Mouse (Mus musculus): ENCODE results near the gene Efhd2. TPM values are rescaled to one million over a fixed set of nuclear protein-coding genes. Genes with fewer than 3 reads are reported as not detected.

Gene Efhd2
- total RNA-seq, 4 experiments from 2014 or later, result 257 to 276 (median 261) TPM

DNA sequence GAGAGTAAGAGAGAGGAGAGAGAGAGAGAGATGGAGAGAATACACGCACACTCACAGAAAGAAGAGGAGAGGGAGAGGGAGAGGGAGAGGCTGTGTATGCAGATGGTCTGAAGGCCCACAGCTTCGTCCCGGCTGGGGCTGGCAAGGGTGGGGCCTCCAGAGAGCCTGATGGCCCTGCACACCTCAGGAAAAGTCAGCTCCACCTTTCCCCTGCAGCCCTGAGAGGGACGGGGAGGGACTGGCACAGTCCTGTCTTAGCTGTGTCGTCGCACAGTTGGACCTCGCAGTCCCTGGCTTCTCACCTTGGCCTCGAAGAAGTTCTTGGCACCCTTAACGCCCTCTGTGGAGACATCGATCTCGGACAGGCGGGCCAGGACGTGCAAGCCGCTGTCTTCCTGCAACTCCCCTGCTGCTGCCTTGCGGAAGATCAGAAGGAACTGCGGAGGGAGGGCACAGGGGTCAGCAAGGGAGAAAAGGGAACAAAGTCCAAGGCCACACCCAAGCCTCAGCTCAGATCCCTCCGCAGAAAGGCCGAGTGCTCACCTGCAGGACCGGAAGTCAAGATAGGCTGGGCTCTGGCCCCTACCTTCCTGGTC, 14.4 kb downstream of the Efhd2 start:
- DNase-seq (ENCODE audit: low spot score in 2 of 2), result peak in 1 of 2 experiments; percentile 11

DNA sequence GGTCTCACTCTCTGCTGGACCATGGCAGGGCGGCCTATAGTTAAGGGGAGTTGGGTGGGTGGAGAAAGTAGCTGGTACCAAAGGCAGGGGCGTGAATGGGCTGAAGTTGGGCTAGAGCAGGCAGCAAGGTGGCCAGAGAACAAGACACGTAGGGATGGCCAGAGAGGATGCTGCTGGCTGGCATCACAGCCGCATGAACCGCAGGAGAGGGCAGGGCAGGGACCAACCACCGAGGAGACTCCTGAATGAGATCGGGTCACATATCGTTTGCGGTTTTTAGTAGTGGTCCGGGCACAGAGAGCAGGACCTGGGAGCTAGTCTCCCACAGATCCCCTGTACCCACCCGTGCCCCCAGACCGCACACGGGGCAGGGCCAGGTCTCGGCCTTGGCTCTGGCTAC, 15.4 kb downstream of the Efhd2 start:
- DNase-seq (ENCODE audit: low spot score in 2 of 2), result peak in 1 of 2 experiments; percentile 5

DNA sequence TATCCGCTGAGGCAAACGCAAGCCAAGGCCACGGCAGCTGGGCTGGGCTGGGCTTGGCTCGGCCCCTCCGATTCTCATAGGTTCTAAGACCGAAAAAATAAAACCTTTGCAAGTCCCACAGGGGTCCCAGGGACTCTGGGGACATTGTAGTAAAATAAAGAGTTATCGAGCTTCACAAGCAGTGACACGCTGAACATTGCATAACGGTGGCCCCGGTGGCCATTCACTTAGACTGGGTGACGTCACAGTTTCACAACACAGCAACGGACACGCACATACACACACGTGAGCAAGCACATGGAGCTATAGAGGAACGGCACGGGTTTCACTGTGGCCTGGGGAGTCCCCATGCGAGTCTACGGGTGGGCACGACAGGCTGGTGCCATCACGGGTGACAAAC, 16.2 kb downstream of the Efhd2 start:
- DNase-seq (ENCODE audit: low spot score in 2 of 2), result peak; percentile 25 to 38

DNA sequence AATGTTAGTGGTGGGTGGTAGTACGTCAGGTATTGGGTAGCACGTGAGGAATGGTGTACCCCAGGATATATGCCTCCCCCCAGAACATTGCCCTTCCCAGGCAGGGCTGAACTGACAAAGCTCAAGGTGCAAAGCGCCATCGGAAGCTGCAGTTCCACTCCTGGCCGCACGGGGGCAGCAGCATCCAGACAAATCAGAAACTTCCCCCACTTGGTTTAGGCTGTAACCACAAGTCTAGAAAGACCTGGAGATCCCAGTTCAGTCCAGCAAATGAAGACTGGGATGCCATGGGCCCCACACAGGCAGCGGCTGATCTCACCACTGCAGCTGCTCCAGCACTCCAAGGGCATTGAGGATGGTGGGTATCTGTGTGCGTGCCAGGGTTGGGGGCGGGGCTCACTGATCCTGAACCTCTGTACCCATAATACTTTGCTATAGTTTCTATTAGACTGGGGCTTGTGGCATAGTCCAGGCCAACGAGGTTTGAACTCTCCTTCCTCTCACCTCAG, 17.2 kb downstream of the Efhd2 start:
- peak; percentile 75 to 91 for DNase-seq (ENCODE audit: low spot score in 2 of 2)

DNA sequence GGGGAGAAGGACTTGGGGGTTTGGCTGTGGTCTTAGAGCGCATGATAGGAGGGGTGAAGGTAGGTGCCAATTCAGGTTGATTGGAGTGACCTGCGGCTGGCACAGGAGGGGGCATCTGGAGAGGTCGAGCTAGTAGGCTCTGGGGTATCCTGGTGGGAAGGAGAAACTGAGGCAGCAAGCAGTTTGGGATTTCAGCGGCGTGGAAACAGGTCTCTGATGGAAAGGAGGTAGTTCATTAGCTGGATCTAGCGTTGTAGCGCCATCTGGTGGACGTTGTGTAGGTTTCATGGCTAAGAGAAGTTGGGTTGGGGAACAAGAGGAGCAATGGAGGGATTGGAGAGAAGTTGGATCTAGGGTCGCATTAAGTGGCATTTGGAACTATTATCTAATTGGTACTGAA, 21.3 kb downstream of the Efhd2 start:
- DNase-seq (ENCODE audit: low spot score in 2 of 2), result no peak

DNA sequence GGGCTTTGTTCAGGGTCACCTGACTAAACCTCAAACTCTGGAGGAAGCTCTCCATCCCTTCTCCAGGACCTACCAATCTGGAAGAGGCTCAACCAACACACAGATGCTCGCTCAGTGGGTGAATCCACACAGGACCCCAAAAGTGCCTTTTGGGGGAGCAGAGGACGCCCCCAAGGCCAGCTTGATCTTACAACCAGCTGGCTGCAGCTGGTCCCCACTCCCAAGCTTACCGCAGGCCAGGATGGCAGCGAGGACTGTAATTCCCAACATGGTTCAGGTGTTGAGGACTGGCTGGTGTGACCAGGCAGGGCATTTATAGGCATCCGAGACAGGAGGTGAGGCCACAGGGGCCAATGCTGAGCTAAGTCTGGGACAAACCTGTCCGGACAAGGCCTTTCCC, 28.7 kb downstream of the Efhd2 start, which contains the start of gene Ctrc:
Gene Ctrc (minus strand): TSS at position 361 of the 400 bp plus-strand sequence.
- no peak for DNase-seq (ENCODE audit: low spot score in 2 of 2)

DNA sequence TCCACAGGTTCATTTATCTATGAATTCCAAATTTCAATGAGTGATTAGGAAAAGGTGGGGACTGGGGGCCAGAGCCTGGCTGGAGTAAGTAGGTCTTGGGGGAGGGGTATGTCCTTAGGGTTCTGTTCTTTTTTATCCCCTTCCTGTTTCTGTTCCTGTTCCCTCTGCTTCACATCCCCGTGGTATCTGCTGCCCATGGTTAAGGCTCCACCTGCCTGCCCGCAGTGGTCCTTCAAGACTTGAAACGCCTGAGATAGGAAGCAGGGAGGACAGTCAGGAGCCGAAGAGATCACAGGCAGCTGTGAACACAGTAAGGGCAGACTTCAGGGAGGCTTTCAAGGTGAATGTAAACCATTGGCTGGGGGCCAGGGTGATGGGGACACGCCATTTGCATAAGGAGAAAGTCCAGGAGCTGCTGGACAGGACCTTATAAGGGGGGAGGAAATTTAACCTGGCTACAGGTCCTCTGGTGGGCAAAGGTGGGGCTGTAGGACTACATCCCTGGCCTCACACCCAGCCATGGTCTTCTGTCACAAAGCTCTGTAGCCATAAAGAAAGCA, 40.1 kb downstream of the Efhd2 start:
- no peak for DNase-seq (ENCODE audit: low spot score in 2 of 2)

DNA sequence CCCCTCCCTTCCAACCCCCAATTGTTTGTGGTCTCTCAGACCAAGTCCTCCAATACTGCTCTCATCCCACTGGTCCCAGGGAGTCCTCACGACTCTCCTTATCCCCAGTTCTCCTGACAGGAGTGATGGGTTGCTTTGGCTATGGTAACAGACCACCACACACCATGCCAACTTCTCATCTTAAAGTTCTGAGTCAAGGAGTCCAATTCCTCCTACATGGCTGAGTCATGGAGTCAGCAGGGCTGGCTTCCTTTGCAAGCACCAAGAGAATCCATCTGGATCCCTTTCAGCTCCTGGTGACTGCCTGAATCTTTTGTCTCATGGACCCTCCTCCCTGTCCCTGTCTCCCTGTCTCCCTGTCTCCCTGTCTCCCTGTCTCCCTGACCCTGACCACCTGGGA, 40.8 kb downstream of the Efhd2 start:
- DNase-seq (ENCODE audit: low spot score in 2 of 2), result peak in 1 of 2 experiments; percentile 68

DNA sequence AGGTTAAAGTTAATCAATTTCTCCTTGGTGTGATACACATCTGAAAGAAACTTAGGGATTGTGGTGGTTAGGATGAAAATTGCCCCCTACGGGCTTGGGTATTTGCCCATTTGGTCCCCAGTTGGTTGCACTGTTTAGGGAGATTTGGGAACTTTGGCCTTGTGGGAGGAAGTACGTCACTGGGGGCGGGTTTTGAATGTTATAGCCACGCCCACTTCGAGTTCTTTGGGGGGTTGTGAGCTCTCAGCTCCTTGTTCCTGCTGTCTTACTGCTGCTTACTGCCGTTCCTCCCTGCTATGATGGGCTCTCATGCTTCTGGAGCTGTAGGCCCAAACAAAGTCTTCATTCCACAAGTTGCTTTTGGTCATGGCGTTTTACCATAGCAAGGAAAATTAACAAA, 43.4 kb downstream of the Efhd2 start:
- no peak for DNase-seq (ENCODE audit: low spot score in 2 of 2)

DNA sequence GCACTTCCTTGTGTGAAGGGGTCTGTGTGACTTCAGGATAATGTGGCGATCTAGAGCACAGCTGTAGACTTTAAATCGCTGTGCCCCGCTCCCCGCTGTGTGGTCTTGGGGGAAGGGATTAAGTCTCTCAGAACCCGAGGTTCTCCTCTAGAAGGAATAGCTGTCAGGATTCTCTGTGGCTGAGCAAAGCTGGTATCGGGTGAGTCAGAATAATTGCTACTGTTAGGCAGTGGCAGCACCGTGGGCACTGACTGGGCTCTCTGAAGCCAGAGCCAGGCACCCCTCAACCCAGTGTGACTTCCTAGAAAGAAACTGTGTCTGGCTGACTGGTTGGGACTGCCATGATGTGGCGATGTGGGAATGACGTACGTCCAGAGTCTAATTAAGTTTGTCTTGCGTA, 44.3 kb downstream of the Efhd2 start:
- no peak for DNase-seq (ENCODE audit: low spot score in 2 of 2)

DNA sequence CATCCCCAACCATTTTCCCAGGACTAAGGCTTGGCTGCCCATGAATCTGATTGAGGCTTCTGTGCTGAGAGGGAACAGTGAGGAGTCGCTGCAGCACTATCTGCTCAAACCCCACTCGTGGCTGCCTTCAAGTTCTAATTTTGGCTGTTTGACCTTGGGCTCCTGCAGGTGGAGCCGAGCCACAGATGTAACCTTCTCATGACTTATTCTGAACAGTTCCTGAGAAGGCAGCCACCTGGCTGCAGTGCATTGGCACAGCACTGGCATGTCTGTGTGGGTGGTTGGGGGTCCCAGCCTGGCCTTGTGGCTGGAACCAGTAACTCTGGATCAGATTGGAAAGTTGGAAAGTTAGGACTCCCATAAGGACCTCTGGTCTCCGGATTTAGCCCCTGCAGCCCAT, 46.5 kb downstream of the Efhd2 start:
- DNase-seq (ENCODE audit: low spot score in 2 of 2), result no peak

DNA sequence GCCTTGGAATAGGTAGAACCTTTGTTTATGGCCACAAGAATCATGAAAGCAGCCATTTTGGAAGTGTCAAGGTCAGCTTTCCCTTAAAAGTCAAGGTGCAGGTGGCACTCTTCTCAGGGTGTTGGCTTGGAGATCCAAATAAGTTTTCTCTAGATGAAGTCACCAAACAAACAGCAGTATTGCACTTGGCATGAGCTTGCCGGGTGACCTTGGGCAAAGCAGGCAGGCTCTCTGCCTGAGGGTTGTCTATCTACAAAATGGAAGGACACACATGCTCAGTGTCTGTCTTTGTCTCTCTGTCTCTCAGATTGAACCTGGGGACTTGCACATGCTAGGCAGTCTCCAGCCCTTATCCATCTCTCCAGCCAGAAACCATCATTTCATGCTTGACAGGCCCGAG, 47.3 kb downstream of the Efhd2 start:
- no peak for DNase-seq (ENCODE audit: low spot score in 2 of 2)

DNA sequence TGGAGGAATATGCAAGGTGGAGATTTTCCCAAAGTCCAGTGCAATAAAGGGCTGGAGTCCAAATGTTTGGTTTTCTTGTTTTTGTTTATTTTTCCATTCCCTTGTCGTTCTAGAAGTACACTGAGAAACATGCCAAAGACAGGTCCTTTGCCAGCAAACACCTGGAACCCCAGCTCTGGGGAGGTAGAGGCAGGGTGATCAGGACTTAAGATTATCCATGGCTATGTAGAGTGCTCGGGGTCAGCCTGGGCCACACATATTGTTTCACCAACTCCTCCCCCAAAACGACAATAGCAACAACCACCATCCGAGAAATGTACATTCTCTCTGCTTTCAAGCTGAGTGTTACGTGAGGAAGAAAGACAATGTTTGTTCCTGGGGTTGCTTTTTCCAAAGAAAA, 48.7 kb downstream of the Efhd2 start, which contains the start of gene Cela2a:
Gene Cela2a (minus strand): TSS at position 101 of the 400 bp plus-strand sequence.
- DNase-seq (ENCODE audit: low spot score in 2 of 2), result no peak

DNA sequence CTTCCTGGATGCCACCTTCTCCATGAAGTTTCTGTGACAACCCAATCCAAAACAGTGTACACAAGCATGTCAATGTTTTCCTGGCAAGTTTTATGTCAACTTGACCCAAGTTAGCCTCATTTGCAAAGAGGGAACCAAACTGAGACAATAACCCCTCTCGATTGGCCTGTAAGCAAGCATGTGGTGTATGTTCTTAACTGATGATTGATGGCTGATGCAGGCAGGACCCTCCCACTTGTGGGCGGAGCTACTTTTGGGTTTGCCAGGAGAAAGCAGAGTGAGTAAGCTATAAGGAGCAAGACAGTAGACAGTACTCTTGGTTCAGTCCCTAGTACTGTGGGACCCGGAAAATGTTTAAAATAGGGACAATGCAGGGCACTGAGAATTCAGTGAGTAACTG, 51.7 kb downstream of the Efhd2 start:
- DNase-seq (ENCODE audit: low spot score in 2 of 2), result no peak

DNA sequence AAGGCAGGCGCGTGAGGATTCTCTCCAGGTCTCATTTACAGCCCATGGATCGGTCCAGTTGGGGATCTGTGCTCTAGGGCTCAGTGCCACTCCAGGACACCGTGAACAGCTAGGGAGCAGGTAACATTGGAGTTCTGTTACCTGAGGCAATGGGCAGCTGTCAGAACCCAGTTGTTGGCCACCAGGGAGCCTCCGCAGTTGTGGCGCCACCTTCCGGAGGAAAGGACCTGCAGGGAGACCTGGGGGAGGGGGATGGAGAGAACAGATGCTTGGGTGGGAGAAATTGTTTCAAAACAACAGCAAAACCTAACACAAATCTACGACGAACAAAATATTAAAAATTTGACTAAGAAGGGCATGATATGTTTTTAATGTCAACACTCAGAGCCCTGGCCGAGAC, 52.6 kb downstream of the Efhd2 start:
- DNase-seq (ENCODE audit: low spot score in 2 of 2), result no peak

DNA sequence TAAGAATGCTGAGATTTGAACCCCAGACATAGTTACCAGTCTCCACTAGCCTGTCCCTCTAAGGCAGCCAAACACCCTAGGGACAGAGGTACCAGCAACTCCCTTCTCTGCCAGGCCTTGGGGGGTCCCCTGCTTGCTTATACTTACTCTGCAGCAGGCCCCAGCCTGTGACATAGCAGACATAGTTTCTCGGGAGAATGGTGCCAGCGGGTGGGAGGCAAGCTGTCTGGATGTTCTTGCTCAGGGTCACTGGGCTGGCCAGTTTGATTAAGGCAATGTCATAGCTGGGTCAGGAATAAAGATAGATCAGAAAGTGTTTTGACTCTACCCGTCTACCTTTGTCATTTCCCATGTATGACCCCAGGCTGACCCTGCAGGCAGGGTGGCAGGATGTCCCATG, 53.5 kb downstream of the Efhd2 start:
- DNase-seq (ENCODE audit: low spot score in 2 of 2), result no peak

DNA sequence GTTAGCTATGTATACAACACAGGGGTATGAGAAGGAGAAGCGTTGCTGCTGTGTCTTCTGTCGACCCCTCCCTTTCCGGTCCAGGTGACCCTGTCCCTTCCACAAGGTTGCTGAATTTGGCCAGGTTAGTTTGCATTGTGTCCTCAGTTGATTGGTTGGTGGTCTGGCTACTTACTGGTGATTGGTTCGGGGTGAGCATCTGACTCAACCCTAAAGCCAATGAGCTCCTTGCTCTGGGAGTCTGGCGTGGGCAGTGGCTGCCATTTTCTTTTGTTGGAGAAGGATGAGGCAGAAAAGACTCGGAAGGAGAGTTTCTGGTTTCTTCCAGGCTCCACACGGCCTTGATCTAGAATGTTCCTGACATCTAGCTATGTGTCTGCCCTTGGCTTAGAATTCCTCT, 55.4 kb downstream of the Efhd2 start:
- no peak for DNase-seq (ENCODE audit: low spot score in 2 of 2)

DNA sequence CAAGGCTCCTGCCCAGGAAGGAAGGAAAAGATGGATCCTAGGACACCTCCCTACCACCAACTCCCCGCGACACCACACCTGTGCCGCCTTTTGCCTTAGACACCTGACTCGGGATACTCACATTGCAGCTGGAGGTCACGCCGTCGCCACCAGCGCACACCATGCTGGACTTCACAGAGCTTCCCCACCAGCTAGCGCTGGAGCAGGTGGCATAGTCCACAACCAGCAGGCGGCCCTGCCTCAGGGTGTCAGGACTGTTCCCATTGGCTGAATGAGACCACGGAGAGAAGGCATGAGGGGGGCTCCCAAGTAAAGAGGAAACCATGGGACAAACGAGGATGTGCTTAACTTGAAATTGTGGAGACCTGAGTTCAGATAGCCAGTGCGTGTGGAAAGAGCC, 55.9 kb downstream of the Efhd2 start:
- DNase-seq (ENCODE audit: low spot score in 2 of 2), result no peak

DNA sequence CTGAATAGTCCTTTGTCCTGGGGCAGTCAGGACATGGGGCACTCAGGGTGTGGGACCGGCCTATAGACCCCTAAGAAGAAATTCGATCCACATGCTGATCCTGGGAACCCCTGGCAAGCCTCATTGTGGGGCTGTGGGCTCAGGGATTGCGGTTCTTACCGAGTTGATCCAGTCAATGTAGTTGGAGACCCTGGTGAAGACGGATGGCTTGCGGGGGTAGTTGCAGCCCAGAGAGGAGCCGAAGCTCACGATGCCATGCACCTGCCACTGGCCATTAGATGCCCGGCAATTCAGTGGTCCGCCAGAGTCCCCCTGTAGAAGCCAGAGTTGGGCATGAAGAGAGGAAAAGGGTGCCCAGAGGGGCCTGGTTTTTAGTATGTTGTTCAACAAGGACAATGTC, 57.0 kb downstream of the Efhd2 start:
- no peak for DNase-seq (ENCODE audit: low spot score in 2 of 2)

DNA sequence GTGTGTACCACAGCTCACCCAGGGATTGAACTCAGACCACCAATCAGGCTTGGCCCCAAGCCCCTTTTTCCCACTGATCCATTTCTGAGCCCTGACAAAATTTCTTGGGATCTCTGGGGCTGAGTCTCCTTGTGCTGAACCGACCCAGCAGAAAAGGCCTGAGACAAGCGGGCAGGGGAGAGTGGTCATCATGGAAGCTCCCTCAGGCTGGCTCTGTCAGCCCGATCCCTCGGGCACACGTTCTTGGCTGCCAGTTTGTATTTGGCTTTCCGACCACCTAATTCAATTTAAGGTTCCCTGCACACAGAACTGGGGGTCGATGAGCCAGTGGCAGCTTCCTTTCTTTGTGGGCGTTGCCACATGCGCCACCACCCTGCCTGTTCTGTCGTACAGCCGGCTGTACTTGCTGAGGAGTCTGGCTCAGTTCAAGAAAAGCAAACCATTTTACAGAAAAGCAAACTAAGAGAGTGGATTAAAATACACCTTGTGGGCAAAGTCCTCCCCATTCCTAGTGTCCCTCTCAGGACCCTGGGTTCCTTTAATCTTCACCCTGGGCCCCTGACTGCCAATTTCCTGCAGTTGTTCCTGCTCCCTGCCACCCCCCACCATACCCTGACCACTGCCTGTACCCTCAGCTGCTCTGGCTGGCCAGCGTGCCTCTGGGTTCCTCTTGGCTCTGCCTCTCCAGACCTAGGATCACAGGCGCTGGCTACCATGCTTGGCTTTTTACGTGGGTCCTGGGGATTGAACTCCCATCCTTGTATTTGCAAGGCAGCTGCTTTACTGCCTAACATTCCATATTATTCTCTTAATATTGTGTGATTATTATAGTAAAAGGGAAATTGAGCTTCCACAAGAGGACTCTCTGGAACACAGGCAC, 57.7 kb downstream of the Efhd2 start:
- no peak for DNase-seq (ENCODE audit: low spot score in 2 of 2)

DNA sequence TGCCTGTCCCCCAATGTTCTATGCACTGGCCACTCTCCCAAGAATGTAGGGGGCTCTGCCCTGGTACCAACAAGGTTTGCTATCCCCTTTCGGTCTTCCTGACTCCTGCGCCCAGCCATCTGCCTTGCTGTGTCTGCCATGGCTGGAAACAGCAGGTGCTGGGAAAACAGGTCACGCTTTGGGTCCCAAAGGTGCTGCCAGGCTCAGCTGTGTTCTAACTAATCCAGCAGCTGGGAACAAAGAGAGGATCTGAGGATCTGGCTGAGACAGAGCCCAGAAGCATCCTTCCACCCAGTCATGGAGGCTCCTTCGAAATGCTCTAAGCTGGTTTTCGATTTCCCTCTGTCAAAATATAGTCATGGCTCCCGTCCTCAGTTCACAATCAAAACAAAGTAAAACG, 58.5 kb downstream of the Efhd2 start:
- no peak for DNase-seq (ENCODE audit: low spot score in 2 of 2)

DNA sequence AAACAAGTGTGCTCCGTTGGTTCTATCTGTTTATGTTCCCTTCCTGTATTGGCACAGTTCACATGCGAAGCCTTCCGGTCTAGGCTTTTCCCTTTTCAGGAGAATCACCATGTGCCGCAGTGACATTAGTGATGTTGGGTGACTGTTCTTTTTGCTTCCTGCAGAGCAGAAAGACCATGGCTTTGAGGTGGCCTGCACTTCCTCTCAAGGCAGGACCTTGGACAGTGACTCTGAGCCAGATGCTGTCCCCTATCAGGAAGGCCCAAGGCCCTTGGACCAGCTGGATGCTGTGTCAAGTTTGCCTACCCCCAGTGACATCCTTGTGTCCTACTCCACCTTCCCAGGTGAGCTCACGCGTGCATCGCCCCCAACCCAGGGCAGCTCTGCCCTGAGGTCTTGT, 63.3 kb downstream of the Efhd2 start:
- DNase-seq (ENCODE audit: low spot score in 2 of 2), result no peak
